Mouse (Mus musculus) forebrain, embryonic 13.5 days (tissue): ENCODE results near the gene Arl14. TPM values are rescaled to one million over a fixed set of nuclear protein-coding genes. Genes with fewer than 3 reads are reported as not detected.
"Not testable (repeated sequence)": the region's sequence is repeated elsewhere in the genome, so short reads cannot be mapped to it uniquely, and the experiment has no call there.

ENCODE experiments used
- ATAC-seq: fragments of 200-750 bp; cut with Nextera tagmentation; 2 replicates; pipeline ENCODE4 v1.8.0; 2017
- H3K27ac ChIP-seq: fragments of 300-500 bp; sonication (generic); 2 replicates; pipeline ENCODE4 v1.5.1; 2015; ENCODE audit warnings: inconsistent platforms, mild to moderate bottlenecking, moderate library complexity
- H3K27me3 ChIP-seq: fragments of 300-500 bp; sonication (generic); 2 replicates; pipeline ENCODE4 v1.6.1; 2015; ENCODE audit warnings: mild to moderate bottlenecking, inconsistent platforms
- H3K36me3 ChIP-seq: fragments of 300-500 bp; sonication (generic); 2 replicates; pipeline ENCODE4 v1.6.1; 2015; ENCODE audit warnings: mild to moderate bottlenecking, inconsistent platforms; ENCODE audit not compliant: poor library complexity, severe bottlenecking
- H3K4me1 ChIP-seq: fragments of 300-500 bp; sonication (generic); 2 replicates; pipeline ENCODE4 v1.6.1; 2015; ENCODE audit warnings: inconsistent platforms
- H3K4me2 ChIP-seq: fragments of 300-500 bp; sonication (generic); 2 replicates; pipeline ENCODE4 v1.6.1; 2015; ENCODE audit warnings: inconsistent platforms, mild to moderate bottlenecking, moderate library complexity
- H3K4me3 ChIP-seq: fragments of 300-500 bp; sonication (generic); 2 replicates; pipeline ENCODE4 v1.5.1; 2015; ENCODE audit warnings: mild to moderate bottlenecking, inconsistent platforms
- H3K9ac ChIP-seq: fragments of 300-500 bp; sonication (generic); 2 replicates; pipeline ENCODE4 v1.6.1; 2015; ENCODE audit warnings: mild to moderate bottlenecking, inconsistent platforms
- H3K9me3 ChIP-seq: fragments of 300-500 bp; sonication (generic); replicated peaks from 2 replicates; pipeline ENCODE4 v1.6.1; 2016; ENCODE audit warnings: inconsistent platforms
- WGBS: fragments of 180-500 bp; shearing (Covaris S2); methylation state at CpG from one replicate; pipeline ENCODE4 v1.1.7; 2015; 5-methylcytosine and 5-hydroxymethylcytosine counted together
- polyA plus RNA-seq: library from polyadenylated mRNA; unstranded; fragments of >200 nt; fragmentation: Nextera tagmentation; extraction: Ambion mirVana; gene quantifications from 2 replicates; pipeline ENCODE4 v1.2.1, GENCODE M21; 2015

Arl14 gene
- polyA plus RNA-seq, 1 experiment from 2014 or later, result not detected

DNA sequence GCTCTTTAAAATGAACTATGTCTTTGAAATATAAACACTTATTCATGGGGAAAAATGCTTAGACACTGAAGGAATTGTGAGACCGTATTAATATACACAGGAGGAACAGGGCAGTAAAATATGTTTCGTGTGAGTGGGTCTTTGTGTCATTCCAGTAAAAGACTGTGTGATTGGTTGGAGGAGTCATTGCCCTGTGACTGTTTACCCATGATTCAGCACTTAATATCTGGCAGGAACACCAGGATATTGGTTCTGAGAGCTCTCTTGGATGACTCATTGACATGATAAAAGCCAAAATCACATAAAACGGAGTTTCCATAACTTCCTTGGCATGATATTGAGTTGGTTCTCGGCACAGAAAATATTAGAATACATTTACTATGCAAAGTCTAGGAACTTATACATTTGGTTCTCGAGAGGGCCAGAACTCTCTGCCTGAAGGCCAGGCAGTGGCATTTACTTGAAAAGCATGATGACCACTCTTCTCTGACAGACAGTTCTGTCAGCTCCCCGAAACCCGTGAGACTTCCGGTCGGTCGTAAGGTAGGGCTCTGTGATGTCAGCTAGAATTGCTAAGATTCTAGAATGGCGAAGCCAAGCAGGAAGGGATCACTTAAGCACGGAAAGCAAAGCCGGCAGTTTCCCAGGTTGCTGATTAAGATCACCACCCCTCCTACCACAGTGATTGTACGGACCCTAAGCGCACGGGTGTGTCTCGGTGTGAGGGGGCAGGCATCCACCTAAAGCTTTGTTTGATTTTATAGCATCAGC lies 31.1 kb downstream of the Arl14 start:
- no peak overlapping the region for H3K9ac ChIP-seq
- H3K27ac ChIP-seq, result no peak overlapping the region
- no peaks in the 10 kb centered on the region for H3K36me3 ChIP-seq
- ATAC-seq, result no peak
- H3K4me3 ChIP-seq, result no peak overlapping the region
- H3K4me2 ChIP-seq, result no peak overlapping the region
- H3K9me3 ChIP-seq, result no peaks in the 10 kb centered on the region
- H3K27me3 ChIP-seq, result no peaks in the 10 kb centered on the region
- WGBS, result 92% methylated on average over 17 of the region's 17 CpGs
- H3K4me1 ChIP-seq, result peaks cover 4% of the 10 kb centered on the region; the same call in 1 of the 2 replicates

- peaks cover 4% of the 10 kb centered on the region; the same call in 1 of the 2 replicates for H3K4me1 ChIP-seq
- no peak for ATAC-seq
- no peak overlapping the region for H3K9ac ChIP-seq
- H3K9me3 ChIP-seq, result no peaks in the 10 kb centered on the region
- H3K4me2 ChIP-seq, result 0 out of 2 replicates have a peak overlapping the region, but pooled peaks have one; percentile 7
- H3K36me3 ChIP-seq, result no peaks in the 10 kb centered on the region
- no peak overlapping the region for H3K27ac ChIP-seq
- H3K27me3 ChIP-seq, result no peaks in the 10 kb centered on the region
- H3K4me3 ChIP-seq, result no peak overlapping the region
- WGBS, result 37% methylated on average over 7 of the region's 7 CpGs
Measured at GRCm38 (mm10) chr3:69254676-69255075, 32.5 kb downstream of the Arl14 start.

- no peak overlapping the region for H3K4me3 ChIP-seq
- ATAC-seq, result peak; percentile 59
- no peak overlapping the region for H3K9ac ChIP-seq
- peaks cover 4% of the 10 kb centered on the region; the same call in 1 of the 2 replicates for H3K4me1 ChIP-seq
- 7% methylated on average over 2 of the region's 2 CpGs for WGBS
- H3K9me3 ChIP-seq, result no peaks in the 10 kb centered on the region
- no peak overlapping the region for H3K4me2 ChIP-seq
- H3K36me3 ChIP-seq, result no peaks in the 10 kb centered on the region
- no peaks in the 10 kb centered on the region for H3K27me3 ChIP-seq
- H3K27ac ChIP-seq, result no peak overlapping the region
Measured at GRCm38 (mm10) chr3:69257049-69257699, 35.0 kb downstream of the Arl14 start.

GRCm38 (mm10) chr3:69263010-69263643 lies 40.9 kb downstream of the Arl14 start:
- H3K36me3 ChIP-seq, result no peaks in the 10 kb centered on the region
- H3K9me3 ChIP-seq, result no peaks in the 10 kb centered on the region
- no peak for ATAC-seq
- no peak overlapping the region for H3K4me3 ChIP-seq
- WGBS, result 91% methylated on average over 7 of the region's 7 CpGs
- H3K27me3 ChIP-seq, result no peaks in the 10 kb centered on the region
- no peaks in the 10 kb centered on the region for H3K4me1 ChIP-seq
- no peak overlapping the region for H3K4me2 ChIP-seq
- no peak overlapping the region for H3K27ac ChIP-seq
- no peak overlapping the region for H3K9ac ChIP-seq

- H3K4me1 ChIP-seq, H3K9me3 ChIP-seq, H3K27ac ChIP-seq, H3K27me3 ChIP-seq, H3K4me3 ChIP-seq, H3K4me2 ChIP-seq, H3K9ac ChIP-seq, H3K36me3 ChIP-seq, ATAC-seq: not testable (repeated sequence)
- WGBS, result 84% methylated on average over 2 of the region's 2 CpGs
Measured at GRCm38 (mm10) chr3:69264299-69264698, 42.1 kb downstream of the Arl14 start.

- Histone ChIP-seq H3K27me3 (no peaks in the 10 kb centered on the region), H3K4me1 (peaks cover 13% of the 10 kb centered on the region), H3K27ac (no peak overlapping the region), H3K36me3 (no peaks in the 10 kb centered on the region), H3K4me3 (no peak overlapping the region), H3K9me3 (no peaks in the 10 kb centered on the region), H3K4me2 (no peak overlapping the region), H3K9ac (no peak overlapping the region)
- ATAC-seq, result no peak
- 77% methylated on average over 7 of the region's 7 CpGs for WGBS
Measured at GRCm38 (mm10) chr3:69271812-69272211, 49.6 kb downstream of the Arl14 start.

Other genes starting within 250 kb of the Arl14 start
- 12.8 and 13.9 TPM in 2 replicates for gene Ift80, start 217.8 kb upstream of the Arl14 start, polyA plus RNA-seq
- 177 and 180 TPM in 2 replicates for gene Smc4, start 217.7 kb upstream of the Arl14 start, polyA plus RNA-seq
- gene Trim59, start 177.7 kb upstream of the Arl14 start, polyA plus RNA-seq, result 132 and 134 TPM in 2 replicates
- 36.4 and 37.5 TPM in 2 replicates for gene Kpna4, start 95.3 kb upstream of the Arl14 start, polyA plus RNA-seq
- gene Ppm1l, start 94.4 kb downstream of the Arl14 start, polyA plus RNA-seq, result 21.1 and 21.4 TPM in 2 replicates